Mouse (Mus musculus): ENCODE measurements around the gene Tmem98.

Tmem98 gene

DNA sequence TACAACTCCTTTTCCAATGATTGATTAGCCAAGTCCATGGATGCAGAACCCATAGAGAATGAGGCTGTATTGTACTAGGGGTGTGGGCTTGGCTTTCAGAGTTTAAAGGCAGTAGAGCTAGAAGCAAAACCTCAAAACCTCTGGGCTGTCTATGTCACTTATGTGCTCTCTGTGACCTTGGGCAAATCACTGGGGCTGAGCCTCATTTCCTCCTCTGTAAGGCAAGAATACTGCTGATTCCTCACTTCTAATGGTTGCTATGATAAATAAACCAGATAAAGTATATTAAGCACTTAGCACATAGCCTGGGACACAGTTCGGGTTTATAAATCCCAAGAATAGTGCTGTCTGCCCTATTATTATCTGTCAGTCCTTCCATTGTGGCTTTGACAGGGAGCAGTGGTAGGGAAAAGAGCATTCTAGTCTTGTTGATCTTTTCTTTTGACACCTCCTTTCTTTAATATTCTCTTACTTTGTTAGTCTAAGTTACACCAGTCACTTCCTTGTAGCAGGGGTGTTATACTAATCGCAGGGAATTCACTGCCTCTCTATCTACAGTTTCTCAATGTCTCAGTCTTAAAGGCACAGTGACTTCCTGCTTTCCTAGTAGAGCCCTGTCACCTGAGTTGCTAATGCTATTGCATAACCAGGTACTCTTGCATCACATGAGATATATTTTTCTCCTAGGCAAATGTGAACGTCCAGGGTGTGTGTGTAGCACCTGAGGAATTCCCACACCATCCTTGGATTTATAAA, 18.1 kb upstream of the Tmem98 start:
- no peak for DNase-seq (ENCODE audit: low read depth)

DNA sequence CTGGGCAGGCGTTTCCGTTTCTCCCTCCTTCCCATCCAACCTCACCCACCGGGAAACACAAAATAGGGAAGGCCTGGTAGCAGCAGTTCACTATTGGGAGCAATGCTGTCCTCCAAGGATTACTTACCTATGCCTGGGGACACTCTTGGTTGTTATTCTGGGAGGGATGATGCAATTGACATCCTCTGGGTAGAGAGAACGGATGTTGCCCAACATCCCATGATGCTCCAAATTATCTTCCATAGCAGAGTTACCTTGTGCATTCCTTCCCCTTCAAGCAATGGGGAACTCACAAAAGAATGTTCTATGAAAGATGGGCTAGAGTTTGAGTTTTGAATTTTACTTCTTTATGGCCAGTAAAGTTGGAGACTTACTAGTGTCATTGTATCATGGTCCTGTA, 16.6 kb upstream of the Tmem98 start:
- DNase-seq (ENCODE audit: low read depth), result no peak

DNA sequence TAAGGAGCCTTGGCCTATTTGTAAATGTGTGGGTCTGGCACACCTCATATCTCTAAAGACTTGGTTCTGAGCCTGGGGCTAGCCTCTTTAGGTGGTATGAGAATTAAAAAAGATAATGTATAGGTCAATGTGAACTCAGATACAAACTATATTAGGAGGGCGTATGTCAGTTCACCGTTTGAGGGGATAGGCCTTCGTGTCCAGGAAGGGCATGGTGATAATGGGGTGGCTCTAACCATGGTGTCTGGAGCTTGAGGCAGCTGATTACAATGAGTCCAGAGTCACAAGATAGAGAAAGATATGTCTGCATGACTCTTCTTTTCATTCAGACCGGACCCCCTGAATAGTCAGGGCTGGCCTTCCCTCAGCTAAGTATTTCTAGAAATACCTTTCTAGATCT, 15.7 kb upstream of the Tmem98 start:
- no peak for DNase-seq (ENCODE audit: low read depth)

DNA sequence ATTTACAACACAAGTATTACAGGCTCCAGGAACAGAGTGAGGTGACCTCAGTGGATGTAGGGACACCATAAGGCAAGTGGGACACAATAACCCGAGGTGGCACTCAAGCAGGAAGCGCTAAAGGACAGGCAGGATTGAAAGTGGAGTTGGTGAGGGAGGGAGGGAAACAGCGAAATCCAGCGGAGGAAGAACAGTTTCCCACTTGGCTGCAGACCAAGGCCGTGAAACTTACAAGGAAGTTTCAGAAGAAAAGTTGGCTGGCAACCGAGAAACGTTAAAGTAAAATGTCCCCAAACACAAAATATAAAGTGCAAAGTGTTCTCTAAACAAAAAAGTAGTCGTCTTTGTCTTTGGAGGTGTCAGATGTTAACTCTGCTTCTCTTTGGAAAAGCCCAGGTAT, 14.5 kb upstream of the Tmem98 start:
- no peak for DNase-seq (ENCODE audit: low read depth)

DNA sequence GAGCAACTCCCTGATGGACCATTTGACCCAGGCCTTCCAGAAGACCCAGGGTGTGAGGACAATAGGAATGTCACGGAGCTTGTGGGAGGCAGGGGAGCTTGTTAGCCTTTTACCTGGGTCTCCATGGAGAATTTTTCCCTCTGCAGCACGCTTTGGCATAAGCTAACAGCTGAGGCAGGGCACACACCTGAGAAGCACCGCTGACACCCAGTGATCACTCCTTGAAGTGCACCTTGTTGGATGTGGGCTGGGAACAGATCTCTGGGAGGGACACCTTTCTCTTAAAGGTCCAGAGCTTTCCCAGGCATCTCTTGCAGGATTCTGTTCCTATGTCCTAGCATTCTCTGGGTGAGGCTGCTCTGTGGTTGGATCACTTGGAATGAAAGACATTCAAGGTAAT, 10.0 kb upstream of the Tmem98 start:
- no peak for DNase-seq (ENCODE audit: low read depth)

DNA sequence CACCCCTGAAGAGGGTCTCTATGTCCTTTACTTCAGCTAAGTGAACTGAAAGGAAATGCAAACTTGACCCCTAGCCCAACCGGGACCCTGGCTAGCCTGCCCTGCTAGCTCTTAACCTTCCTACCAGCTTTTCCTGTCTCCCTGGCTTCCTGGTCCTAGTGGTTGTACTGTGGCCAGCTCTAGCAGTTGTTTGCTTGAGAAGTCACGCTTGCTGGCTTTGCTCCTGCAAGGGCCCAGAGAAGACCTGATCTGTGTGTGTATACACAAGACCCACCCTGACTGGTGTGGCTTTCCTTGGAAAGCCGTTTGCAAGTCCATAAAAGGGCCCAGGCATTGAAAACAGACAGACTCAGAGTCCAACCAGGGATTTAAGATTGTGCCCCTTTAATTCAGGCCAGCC, 7.3 kb upstream of the Tmem98 start:
- no peak for DNase-seq (ENCODE audit: low read depth)

DNA sequence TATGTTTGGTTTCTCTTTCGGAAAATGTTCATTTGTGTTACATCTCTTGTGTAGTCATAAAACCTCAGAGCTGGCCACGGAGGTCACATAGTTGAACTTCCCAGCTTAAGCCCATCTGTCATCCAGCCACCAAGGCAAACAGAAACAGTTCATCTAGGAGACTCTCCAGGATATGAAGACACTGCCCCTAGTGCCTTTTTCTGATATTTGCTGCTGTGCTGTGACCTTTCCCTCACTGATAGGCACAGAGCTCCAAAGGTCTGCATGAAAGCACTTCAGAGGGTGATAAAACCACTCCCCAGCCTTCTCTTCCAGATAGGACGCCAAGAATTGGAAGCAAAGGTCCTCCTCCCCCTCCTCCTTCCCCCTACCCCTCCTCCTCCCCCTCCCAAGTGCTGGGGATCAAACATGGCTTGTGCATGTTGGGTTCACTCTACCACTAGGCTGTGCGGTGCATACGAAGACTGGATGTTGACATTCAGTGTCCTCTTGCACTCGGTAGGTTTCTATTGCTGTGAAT, 1.4 kb upstream of the Tmem98 start:
- DNase-seq (ENCODE audit: low read depth), result no peak

DNA sequence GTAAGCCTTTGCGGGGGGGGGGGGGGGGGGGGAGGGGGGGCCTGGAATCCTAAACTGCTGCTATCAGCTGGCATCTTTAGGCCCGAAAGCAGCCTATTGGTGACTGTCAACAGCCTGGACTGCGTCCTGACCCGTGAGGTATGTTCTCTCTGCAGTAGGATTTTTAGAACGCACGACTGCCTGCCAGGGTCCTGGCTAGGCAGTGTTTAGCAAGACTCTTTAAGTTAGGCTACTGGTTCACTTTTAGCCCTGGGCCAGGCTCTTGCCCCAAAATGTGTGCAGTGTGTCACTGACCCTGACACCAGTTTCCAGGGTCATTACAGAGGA, 346 bp upstream of the Tmem98 start:
- no peak for DNase-seq (ENCODE audit: low read depth)

DNA sequence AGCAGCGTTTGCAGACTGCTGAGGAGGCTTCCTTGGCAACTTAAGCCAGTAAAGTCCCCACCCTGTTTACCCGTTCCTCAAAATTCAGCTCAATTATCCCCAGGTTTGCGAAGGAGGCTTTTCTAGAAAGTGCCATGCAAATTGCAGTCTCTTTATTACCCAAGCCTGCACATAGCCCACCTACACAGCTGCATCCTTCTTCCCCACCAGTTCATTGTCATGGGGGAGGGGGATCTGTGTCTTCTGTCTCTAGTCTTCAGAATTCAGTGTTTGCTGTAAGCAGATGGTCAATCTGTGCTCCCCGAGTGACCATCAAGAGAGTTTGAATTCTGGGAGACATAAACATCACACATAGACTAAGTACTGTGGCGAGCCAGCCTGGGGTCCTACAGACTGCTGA, 1.2 kb downstream of the Tmem98 start:
- no peak for DNase-seq (ENCODE audit: low read depth)

DNA sequence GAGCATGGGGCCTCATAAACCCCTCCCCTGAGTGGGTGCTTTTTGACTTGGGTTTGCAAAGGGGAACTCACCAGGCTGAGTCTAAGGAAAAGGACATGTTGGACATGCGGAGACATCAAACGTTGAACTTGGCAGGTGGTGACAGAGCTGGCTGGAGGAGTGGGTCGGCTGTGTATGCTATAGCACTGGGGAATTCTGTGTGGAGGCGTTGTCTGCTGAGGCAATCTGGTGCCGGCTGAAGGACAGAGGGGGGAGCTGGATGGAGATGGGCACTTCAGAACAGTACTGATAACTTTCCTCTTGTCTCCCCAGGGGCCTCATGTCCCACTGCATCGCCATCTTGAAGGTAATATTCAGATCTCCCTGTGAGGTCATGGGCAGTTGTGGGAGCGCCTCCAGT, 5.4 kb downstream of the Tmem98 start:
- no peak for DNase-seq (ENCODE audit: low read depth)

DNA sequence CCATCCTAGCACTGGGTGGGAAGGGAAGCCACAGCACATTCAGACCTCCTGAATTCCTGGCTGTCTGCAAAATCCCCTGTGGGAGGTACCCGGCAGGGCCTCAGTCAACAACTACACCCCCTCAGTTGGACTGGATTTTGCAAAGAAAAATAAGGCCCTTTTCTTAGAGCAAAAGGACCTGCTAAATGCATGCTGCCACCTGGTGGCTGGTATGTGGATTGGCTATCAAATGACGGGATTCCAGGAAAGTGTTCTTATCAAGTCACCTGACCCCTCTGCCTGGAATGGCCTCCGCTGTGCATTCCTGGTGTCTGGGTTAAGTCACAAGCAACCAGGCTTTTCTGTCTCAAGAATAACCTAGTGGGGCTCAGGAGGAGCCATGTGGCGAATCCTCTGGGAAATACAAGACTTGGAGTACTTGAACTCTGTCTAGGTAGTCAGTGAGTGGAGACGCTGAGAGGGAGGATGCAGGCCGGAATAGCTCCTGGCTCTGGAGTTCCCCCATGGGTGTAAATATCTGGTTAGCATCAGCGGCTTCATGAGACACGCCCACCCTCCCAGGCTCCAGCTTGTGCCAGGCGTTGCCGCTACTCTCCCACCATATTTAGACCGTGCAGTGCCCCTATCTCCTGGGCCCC, 8.2 kb downstream of the Tmem98 start:
- peak; percentile 69 for DNase-seq (ENCODE audit: low read depth)

DNA sequence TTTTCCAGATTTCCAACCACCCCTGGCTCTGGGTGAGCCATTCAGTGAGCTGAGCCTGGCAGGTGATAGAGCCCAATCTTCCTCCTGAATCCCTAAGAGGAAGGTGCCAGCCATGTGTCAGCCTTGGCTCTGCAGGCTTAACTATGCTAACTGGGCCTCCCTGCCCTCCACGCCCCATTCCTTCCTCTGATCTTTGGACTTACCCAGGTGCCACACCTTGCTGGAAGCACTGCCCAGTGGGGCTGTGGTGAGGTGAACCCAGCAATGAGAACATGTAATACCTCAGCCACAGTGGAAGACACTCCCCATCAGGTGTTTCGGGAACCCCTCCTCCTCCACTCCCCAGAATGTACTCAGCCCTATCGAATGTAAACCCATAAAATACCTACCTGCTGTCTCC, 10.1 kb downstream of the Tmem98 start:
- no peak for DNase-seq (ENCODE audit: low read depth)

DNA sequence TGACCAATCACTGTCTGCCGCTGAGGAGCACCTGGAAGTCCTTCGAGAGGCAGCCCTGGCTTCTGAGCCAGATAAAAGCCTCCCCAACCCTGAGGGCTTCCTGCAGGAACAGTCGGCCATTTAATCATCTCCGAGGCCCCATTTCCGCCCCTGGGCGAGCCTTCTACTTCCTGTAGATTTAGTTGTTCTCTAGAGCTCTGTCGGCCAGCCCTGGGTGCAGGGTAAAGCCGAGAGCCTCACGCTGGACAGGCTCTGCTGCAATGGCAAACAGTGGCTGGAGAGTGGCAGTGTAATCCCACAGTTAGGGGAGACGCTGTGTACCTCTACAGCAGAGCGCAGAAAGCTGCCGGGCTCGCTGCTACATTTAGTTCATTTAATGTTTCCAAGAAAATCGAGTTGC, 11.3 kb downstream of the Tmem98 start:
- no peak for DNase-seq (ENCODE audit: low read depth)

DNA sequence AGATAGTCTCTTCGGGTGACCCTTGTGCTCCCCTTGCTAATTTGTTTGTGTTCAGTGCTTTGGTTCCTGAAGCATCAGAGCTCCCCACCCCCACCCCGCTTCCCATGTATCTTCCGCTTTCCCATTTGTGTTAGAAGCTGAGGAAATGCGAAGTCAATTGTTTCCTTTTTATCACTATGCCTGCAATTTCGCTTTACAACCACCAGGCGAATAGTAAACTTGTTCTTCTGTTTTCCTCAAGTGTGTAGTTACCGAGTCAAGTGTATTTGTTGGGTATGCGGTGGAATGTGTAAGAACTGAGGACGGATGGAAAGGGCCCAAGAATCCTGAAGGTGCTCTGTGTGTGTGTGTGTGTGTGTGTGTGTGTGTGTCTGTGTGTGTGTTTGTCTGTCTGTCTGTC, 11.8 kb downstream of the Tmem98 start:
- no peak for DNase-seq (ENCODE audit: low read depth)

DNA sequence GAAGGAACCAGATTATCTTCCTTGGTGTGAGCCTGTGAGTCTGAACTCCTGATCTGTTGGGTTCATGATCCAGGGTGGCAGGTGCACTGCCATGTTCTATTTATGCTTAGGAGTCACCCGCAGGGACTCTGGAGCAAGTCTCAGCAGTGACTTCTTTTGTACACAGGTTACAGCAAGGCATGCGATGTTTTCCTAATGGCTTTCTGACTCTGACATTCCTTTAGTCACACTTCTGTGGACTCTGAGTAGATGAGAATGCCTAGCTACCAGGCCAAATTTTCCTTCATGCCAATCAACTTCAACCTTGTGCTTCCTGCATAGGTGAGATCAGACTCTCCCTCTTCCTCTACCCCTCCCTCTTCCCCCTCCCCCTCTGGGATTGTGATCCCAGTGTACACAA, 25.4 kb downstream of the Tmem98 start:
- no peak for DNase-seq (ENCODE audit: low read depth)

DNA sequence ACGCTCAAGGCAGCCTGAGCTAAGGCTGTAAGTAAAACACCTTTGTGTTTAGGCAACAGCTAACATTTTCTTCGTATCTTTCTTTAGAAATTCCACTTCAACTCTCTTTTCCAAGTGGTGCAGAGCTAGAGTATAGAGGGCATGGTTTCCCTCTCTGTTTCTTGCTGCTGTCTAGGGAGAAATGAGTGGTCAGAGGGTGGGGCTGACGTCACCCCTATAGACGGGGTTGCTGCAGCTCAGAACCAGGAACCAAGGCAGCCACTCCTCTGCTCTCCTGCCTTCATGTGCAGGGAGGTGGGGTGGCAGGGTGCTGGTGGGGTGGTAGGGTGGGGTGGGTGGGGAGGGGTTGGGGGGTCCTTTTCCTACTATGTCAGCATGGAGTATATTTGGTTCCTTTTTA, 25.9 kb downstream of the Tmem98 start:
- no peak for DNase-seq (ENCODE audit: low read depth)

DNA sequence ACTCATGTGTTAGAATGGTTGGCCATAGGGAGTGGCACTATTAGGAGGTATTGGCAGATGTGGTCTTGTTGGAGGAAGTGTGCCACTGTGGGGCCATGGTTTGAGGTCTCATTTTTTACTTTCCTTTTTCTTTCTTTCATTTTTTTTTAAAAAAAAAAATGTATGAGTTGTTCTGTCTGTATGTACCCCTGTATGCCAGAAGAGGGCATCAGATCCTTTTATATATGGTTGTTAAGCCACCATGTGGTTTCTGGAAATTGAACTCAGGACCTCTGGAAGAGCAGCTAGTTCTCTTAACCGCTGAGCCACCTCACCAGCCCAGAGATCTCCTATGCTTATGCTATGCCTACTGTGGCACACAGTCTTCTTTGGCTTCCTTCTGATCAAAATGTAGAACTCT, 28.7 kb downstream of the Tmem98 start:
- peak; percentile 16 for DNase-seq (ENCODE audit: low read depth)

DNA sequence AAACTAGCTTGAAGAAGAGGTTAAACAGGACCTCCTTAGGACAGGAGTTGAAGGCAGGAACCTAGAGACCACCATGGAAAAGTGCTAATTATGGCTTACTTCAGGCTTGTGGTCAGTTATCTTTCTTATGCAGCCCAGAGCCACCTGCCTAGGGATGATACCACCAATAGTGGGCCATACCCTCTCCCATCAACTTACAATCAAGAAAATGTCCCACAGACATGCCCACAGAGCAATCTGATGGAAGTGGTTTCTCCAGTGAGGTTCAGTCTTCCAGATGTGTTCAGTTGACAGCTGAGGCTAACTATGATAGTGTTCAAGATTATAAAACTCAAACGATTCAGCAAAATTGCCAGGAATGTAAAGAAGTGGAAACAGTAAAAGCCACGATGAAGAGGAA, 33.5 kb downstream of the Tmem98 start:
- DNase-seq (ENCODE audit: low read depth), result no peak

DNA sequence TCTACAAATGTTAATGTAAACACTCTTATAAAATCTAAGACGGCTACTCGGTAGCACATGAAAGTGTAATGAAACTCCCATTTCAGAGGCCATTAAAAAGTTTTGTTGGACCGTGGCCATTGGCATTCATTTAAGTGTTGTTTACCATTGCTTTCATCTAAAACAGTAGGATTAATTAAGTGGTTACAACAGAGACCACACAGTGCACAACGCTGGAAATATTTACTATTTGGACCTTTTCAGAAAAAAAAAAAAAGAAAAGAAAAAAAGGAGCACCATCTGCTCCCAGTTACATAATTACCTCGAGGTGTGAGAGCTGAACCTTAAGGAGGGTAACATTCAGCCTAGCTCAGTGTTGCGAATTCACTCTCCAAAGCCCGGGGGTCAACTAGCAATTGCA, 35.5 kb downstream of the Tmem98 start:
- DNase-seq (ENCODE audit: low read depth), result no peak

DNA sequence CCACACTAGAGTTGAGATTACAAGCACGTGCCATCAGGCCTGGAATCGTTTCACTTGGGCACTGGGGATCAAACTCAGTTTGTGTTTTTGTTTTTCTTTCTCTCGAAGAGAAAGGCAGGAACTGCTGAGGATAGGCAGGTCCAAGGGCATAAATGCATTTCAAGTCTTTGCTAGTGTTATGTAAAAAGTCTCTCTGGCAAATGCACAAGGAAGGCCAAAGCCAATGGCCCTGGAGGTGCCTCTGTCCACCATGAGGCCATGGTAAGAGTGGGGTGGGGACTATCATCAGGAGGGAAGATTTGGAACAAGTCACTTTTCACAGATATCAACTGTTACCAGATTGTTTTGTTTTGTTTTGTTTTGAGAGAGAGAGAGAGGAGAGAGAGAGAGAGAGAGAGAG, 36.1 kb downstream of the Tmem98 start:
- no peak for DNase-seq (ENCODE audit: low read depth)

DNA sequence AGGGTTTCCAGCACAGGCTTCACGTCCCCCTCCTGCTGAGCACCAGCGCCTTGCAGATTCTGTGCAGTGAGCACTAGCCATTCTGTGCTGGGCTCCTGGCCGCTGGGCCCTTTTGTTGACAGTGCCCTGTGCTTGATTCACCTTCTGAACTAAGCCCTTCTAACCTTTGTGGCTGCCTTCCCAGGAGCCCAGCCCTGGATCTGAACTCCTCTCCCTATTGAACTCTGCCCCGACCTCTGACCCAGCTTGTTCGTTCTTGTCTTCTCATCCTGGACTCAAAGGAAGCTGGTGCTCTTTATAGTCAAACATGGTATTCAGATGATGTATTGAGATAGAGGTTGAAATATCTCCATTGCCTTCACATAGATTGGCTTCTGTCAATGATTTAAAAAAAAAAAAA, 38.2 kb downstream of the Tmem98 start:
- DNase-seq (ENCODE audit: low read depth), result no peak

DNA sequence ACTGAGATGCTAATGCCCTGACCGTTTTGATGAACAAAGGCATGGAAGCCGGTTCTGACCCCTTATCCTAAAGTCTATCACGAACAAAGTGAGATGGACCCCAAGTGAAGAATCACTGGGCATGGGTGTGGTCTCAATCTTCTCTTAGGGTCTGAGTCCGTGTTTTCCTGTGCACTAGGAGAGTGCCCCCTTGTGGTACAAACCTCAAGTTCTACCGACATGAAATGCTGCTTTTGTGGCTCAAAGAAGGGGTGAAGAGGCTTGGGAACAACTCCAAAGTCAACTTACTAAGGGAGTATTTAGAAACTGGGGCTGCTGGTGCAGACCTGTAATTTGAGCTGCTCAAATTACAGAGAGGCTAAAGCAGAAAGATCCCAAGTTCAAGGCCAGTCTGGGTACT, 41.9 kb downstream of the Tmem98 start:
- DNase-seq (ENCODE audit: low read depth), result peak; percentile 12

DNA sequence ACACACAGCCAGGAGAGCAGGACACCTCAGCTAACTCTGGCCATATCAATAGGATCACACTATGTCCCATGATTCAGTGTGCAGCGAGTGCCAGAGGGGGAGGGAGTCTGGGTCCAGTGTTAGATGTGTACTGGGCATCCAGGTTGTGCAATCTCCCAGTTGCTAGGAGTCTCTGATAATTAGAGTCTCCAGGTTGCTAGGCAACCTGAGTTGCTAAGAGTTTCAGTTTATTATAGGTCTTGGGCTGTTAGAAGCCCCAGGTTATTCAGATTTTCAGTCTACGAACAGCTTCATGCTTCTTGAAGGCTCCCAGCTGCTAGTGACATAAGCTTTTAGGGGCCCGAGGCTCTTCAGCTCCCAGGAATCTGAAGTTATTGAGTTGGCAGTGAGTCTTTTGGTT, 43.0 kb downstream of the Tmem98 start:
- no peak for DNase-seq (ENCODE audit: low read depth)

DNA sequence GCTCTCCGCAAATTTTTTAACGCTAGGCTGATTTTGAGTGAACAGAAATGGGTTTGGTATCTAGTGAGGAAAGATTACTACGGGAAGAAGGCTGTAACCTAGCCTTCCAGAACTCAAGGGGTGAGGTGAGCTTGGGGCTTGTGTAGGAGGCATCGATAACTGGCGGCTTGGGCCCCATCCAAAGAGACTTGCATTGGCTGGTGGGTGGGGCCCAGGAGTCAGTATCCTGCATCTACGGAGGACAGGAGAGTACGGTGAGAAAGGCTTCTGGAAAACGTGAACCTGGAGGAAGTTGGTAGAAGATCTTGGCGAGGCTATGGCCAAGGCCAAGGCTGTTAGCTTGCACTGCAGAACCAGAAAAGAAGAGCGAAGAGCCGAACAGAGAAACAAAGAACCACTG, 44.5 kb downstream of the Tmem98 start:
- no peak for DNase-seq (ENCODE audit: low read depth)

Measured in 416B (cell line).